Mouse (Mus musculus) thymus, postnatal 0 days (tissue): ENCODE data around the gene Chdh. TPM values are rescaled to one million over a fixed set of nuclear protein-coding genes. Genes with fewer than 3 reads are reported as not detected.

Experiments used
- DNase-seq: peaks from one replicate; pipeline ENCODE4 v3.0.0-alpha.2; 2015; ENCODE audit warnings: low spot score
- microRNA-seq: library from miRNA; unstranded; fragments of <30 nt; microRNA quantifications from one replicate; pipeline ENCODE4, GENCODE M21; 2016; ENCODE audit warnings: borderline number of aligned reads
- polyA plus RNA-seq: library from polyadenylated mRNA; unstranded; fragments of >200 nt; fragmentation: Nextera tagmentation; extraction: Ambion mirVana; gene quantifications from 2 replicates; pipeline ENCODE4 v1.2.1, GENCODE M21; 2015

Chdh gene
- polyA plus RNA-seq, 1 experiment from 2014 or later = 10.1 TPM

DNA sequence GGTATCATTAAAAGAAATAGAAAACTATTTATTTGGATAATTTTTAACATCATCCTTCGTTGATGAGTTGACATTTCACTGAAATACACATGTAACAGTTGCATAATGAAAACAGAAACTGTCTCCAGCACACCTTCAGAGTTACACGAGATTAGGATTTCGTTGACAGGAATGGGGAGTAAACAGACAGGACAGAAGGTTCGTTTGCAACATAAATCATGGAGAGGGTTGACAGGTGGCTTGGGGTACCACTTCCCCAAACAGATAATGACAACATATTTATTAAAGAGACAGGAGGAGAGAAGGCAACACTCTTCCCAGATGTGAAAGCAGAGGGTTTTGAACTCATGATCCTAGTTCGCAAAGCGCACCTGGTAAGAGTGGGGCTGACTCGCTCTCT lies 46.1 kb downstream of the Chdh start:
- no peak for DNase-seq

DNA sequence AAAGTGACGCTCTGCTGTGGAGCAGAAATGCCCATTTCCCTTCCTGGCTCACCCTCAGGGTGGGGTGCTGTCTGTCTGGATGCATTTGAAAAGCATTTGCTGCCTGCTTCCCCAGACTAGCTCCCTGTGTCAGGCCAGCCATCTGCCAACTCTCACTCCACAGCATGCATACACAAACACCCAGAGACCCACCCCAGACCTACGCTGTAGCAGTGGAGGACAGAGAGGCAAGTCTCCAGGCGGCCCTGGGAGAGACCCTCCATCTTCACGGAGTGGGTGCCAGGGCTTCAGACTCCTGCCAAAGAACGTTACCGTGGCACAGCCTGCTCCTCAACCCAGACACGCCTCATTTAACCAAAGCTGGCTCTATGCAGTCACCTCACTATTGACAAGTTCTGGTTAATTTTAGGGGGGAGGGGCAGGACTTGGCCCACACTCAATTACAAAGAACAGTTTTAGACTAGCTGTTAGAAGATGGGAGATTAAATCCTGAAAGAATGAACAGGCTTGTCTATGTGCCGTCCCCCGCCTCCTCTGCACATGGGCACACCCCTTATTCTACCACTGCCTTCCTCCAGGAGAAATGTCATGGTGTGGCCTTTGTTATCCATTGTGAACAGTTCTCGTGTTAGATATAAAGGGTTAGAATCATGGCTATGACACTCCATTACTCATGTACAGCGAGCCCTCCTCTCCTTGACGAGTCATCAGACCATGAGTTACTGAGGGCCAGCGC lies 47.4 kb downstream of the Chdh start:
- no peak for DNase-seq

DNA sequence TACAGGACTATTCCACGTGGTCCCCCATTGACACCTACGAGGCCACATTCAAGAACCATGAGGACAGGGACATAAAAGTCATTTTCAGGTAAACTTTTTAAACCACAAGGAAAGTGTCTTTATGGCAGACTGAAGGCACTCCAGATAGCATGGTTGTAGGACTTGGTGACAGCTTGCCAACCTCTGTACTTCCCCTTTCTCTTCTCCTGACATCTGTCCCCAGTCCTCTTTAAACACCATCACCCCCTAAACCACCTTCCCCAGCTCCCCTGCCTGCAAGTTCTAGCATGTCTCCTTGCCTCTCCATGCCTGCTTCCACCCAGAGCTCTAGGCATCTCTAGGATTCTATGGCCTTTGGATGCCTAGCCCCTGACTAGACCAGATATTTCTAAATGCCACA lies 56.0 kb downstream of the Chdh start:
- DNase-seq = no peak

DNA sequence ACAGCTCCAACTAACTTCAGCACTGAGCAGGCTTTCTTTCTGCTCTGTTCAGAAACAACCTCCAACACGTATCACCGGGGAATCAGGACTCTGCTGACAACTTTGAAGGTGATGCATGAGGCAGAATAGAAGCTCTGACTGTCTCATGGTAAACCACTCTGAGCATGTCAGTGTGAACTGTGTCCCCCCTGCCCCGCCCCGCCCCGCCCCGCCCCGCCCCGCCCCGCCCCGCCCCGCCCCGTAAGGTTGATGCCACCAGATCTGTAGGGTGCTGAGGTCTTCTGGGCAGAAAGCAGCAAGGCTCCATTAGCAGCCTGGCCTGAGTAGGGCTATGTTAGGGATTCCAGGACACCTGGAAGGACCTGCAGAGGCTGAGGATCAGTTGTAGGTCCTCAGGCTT lies 57.9 kb downstream of the Chdh start:
- no peak for DNase-seq

DNA sequence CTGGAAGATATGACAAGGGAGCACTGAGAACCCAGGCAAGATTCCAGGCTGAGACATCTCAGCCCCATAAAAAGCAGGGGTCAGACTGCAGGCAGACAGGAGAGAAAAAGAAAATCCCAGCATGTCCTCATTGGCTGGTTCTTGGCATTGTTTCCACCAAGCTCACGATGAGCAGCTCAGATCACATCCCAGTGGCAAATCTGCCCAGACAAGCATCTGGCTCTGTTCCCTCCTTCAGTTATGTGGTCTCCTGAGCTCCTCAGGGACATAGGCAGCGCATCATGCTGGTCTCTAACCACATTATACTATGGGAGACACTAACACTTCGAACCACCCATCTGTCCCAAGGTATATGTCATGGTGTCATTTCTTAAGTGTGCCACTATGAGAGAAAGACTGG lies 59.7 kb downstream of the Chdh start:
- DNase-seq = no peak

- DNase-seq = no peak
These were observed 66.6 kb downstream of the Chdh start for GRCm38 (mm10) chr14:30075268-30075887.

DNA sequence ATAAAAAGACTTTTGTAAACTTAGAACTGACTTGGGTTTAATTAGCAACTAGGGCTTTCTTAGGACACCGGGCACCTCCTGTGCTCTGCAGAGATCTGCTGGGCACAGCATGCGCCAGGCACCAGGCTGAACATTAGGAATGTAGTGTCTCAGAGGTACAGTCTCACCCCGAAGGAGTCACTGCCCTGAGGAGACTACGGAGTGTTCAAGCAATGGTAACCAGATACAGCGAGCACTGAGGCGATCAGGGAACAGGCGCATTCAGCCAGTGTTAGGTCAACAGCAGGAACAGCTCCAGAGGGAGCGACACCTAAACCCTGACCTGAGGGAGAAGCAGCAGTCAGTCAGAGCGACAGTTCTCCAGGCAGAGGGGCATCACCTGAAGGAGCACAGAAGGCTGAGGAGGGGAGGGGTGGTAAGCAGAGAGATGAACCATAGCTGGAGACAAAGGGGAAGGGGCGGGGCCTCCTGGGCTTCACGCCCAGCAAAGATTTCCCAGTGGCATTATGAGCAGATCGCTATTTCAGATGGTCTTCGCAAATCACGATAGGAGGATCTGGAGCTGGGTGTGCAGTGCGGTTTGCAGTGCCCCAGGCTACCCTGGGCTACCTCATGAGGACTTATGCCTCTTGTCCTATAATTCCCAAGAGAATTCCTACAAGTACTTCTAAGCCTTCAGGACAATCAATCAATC lies 69.4 kb downstream of the Chdh start:
- no peak for DNase-seq

GRCm38 (mm10) chr14:30079729-30080128 lies 70.9 kb downstream of the Chdh start:
- DNase-seq = no peak

Small RNA genes within 50 kb of the gene (microRNA-seq; reads per million reads assigned to microRNA genes)
- not detected for gene Mir6947

Other genes with a start within 250 kb of the Chdh start
- 345 and 371 TPM in 2 replicates for gene Selenok, start 40.7 kb upstream of the Chdh start, polyA plus RNA-seq
- gene Actr8, start 30.7 kb upstream of the Chdh start, polyA plus RNA-seq = 53.9 and 58.7 TPM in 2 replicates
- 22.9 and 27.9 TPM in 2 replicates for gene Il17rb, start 127 bp upstream of the Chdh start, polyA plus RNA-seq